Mouse (Mus musculus): ENCODE measurements around the gene Olfr769. TPM values are rescaled to one million over a fixed set of nuclear protein-coding genes. Genes with fewer than 3 reads are reported as not detected.

Olfr769 gene
- total and polyA plus RNA-seq, 2 experiments from 2014 or later: not detected

DNA sequence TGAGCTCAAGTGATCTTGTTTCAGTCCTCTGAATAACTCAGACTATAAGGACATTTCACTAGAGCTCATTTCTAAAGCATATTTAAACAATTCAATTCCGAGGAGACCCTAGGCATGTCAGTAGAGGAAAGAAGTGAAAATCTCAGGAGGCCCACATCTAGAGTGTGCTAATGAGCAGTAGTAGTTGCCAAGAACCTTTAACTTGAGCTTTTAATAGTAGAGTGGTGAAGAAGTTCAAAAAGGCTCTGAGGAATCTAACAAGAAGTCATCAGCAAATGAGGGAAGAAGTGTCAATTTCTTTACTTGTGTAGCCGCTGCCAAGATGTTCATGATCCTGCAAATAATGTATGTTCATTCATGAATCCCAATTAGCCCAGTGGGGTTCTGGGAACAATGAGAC lies 48.8 kb downstream of the Olfr769 start, which contains the start of gene Olfr766-ps1:
Olfr766-ps1 (minus strand) TSS at position 101 of the 400 bp plus-strand sequence.
- peak; percentile 1 for DNase-seq (ENCODE audit: low spot score)
- WGBS: 76% methylated on average over 2 of the region's 2 CpGs

More for the DNA sequence above, 48.8 kb downstream of the Olfr769 start, which contains the start of gene Olfr766-ps1:
- no peak within 1 kb of the TSS for H3K4me3 ChIP-seq (ENCODE audit: low read depth, low read length)
- H3K9ac ChIP-seq (replicated peaks; ENCODE audit: low read length, poor library complexity, severe bottlenecking): no peak within 1 kb of the TSS
- H3K36me3 ChIP-seq (ENCODE audit: insufficient read depth, low read length): no peaks in the 10 kb centered on the region
- H3K9me3 ChIP-seq (ENCODE audit: low read length): no peaks in the 10 kb centered on the region
- no peaks in the 10 kb centered on the region for H3K4me1 ChIP-seq (ENCODE audit: insufficient read depth, low read length)
- no peak within 1 kb of the TSS for H3K27ac ChIP-seq (ENCODE audit: low read depth, low read length)
- no peaks in the 10 kb centered on the region for H3K27me3 ChIP-seq (ENCODE audit: insufficient read depth, low read length)
- ATAC-seq (ENCODE audit: low FRiP score): no peak
- TF ChIP-seq CTCF (IDR thresholded peaks at IDR 0.05): no peak
- no peak within 1 kb of the TSS for H3K4me2 ChIP-seq (ENCODE audit: low read depth, low read length, poor library complexity, severe bottlenecking)

Other genes starting within 250 kb of the Olfr769 start
- 16.9 and 22.4 TPM in 2 replicates for gene Gdf11, start 226.1 kb downstream of the Olfr769 start, total RNA-seq (2014; rRNA removed)
- 6.5 and 7.5 TPM in 2 replicates for gene Gdf11, start 226.1 kb downstream of the Olfr769 start, polyA plus RNA-seq (2015; fragmentation: Nextera tagmentation; extraction: Ambion mirVana)
- gene Cd63, start 216.9 kb downstream of the Olfr769 start, total RNA-seq (2014; rRNA removed): 16.6 and 28.6 TPM in 2 replicates
- gene Cd63, start 216.9 kb downstream of the Olfr769 start, polyA plus RNA-seq (2015; fragmentation: Nextera tagmentation; extraction: Ambion mirVana): 231 and 238 TPM in 2 replicates
- gene Rdh5, start 195.0 kb downstream of the Olfr769 start, total RNA-seq (2014; rRNA removed): 8.8 and 10.5 TPM in 2 replicates
- gene Rdh5, start 195.0 kb downstream of the Olfr769 start, polyA plus RNA-seq (2015; fragmentation: Nextera tagmentation; extraction: Ambion mirVana): 8.8 and 10.8 TPM in 2 replicates
- gene Bloc1s1, start 193.8 kb downstream of the Olfr769 start, total RNA-seq (2014; rRNA removed): 87.8 and 100 TPM in 2 replicates
- 240 and 265 TPM in 2 replicates for gene Bloc1s1, start 193.8 kb downstream of the Olfr769 start, polyA plus RNA-seq (2015; fragmentation: Nextera tagmentation; extraction: Ambion mirVana)
- 18.9 and 23.3 TPM in 2 replicates for gene Itga7, start 184.0 kb downstream of the Olfr769 start, total RNA-seq (2014; rRNA removed)
- gene Itga7, start 184.0 kb downstream of the Olfr769 start, polyA plus RNA-seq (2015; fragmentation: Nextera tagmentation; extraction: Ambion mirVana): 13.6 and 14.0 TPM in 2 replicates
- not detected in 2 replicates for gene Mettl7b, start 156.9 kb downstream of the Olfr769 start, total RNA-seq (2014; rRNA removed)
- gene Mettl7b, start 156.9 kb downstream of the Olfr769 start, polyA plus RNA-seq (2015; fragmentation: Nextera tagmentation; extraction: Ambion mirVana): not detected in 2 replicates
- not detected in 2 replicates for gene Olfr9, start 128.4 kb downstream of the Olfr769 start, total RNA-seq (2014; rRNA removed)
- gene Olfr9, start 128.4 kb downstream of the Olfr769 start, polyA plus RNA-seq (2015; fragmentation: Nextera tagmentation; extraction: Ambion mirVana): not detected in 2 replicates
- gene Olfr763, start 107.1 kb downstream of the Olfr769 start, total RNA-seq (2014; rRNA removed): not detected in 2 replicates
- gene Olfr763, start 107.1 kb downstream of the Olfr769 start, polyA plus RNA-seq (2015; fragmentation: Nextera tagmentation; extraction: Ambion mirVana): not detected in 2 replicates
- gene Olfr764-ps1, start 78.0 kb downstream of the Olfr769 start, total RNA-seq (2014; rRNA removed): not detected in 2 replicates
- gene Olfr764-ps1, start 78.0 kb downstream of the Olfr769 start, polyA plus RNA-seq (2015; fragmentation: Nextera tagmentation; extraction: Ambion mirVana): not detected in 2 replicates
- not detected in 2 replicates for gene Olfr765, start 67.9 kb downstream of the Olfr769 start, total RNA-seq (2014; rRNA removed)
- not detected in 2 replicates for gene Olfr765, start 67.9 kb downstream of the Olfr769 start, polyA plus RNA-seq (2015; fragmentation: Nextera tagmentation; extraction: Ambion mirVana)
- not detected in 2 replicates for gene Olfr766-ps1, start 48.9 kb downstream of the Olfr769 start, total RNA-seq (2014; rRNA removed)
- not detected in 2 replicates for gene Olfr766-ps1, start 48.9 kb downstream of the Olfr769 start, polyA plus RNA-seq (2015; fragmentation: Nextera tagmentation; extraction: Ambion mirVana)
- not detected in 2 replicates for gene Olfr767, start 35.0 kb downstream of the Olfr769 start, total RNA-seq (2014; rRNA removed)
- gene Olfr767, start 35.0 kb downstream of the Olfr769 start, polyA plus RNA-seq (2015; fragmentation: Nextera tagmentation; extraction: Ambion mirVana): not detected in 2 replicates
- not detected in 2 replicates for gene Olfr768, start 18.5 kb downstream of the Olfr769 start, total RNA-seq (2014; rRNA removed)
- gene Olfr768, start 18.5 kb downstream of the Olfr769 start, polyA plus RNA-seq (2015; fragmentation: Nextera tagmentation; extraction: Ambion mirVana): not detected in 2 replicates
- not detected in 2 replicates for gene Olfr770, start 21.1 kb upstream of the Olfr769 start, total RNA-seq (2014; rRNA removed)
- gene Olfr770, start 21.1 kb upstream of the Olfr769 start, polyA plus RNA-seq (2015; fragmentation: Nextera tagmentation; extraction: Ambion mirVana): not detected in 2 replicates
- gene Olfr771, start 46.9 kb upstream of the Olfr769 start, total RNA-seq (2014; rRNA removed): not detected in 2 replicates
- gene Olfr771, start 46.9 kb upstream of the Olfr769 start, polyA plus RNA-seq (2015; fragmentation: Nextera tagmentation; extraction: Ambion mirVana): not detected in 2 replicates
- gene Olfr772, start 60.1 kb upstream of the Olfr769 start, total RNA-seq (2014; rRNA removed): not detected in 2 replicates
- gene Olfr772, start 60.1 kb upstream of the Olfr769 start, polyA plus RNA-seq (2015; fragmentation: Nextera tagmentation; extraction: Ambion mirVana): not detected in 2 replicates
- not detected in 2 replicates for gene Olfr773, start 69.6 kb upstream of the Olfr769 start, total RNA-seq (2014; rRNA removed)
- not detected in 2 replicates for gene Olfr773, start 69.6 kb upstream of the Olfr769 start, polyA plus RNA-seq (2015; fragmentation: Nextera tagmentation; extraction: Ambion mirVana)
- not detected in 2 replicates for gene Olfr774, start 118.3 kb upstream of the Olfr769 start, total RNA-seq (2014; rRNA removed)
- not detected in 2 replicates for gene Olfr774, start 118.3 kb upstream of the Olfr769 start, polyA plus RNA-seq (2015; fragmentation: Nextera tagmentation; extraction: Ambion mirVana)
- gene Olfr775, start 130.6 kb upstream of the Olfr769 start, total RNA-seq (2014; rRNA removed): not detected in 2 replicates
- not detected in 2 replicates for gene Olfr775, start 130.6 kb upstream of the Olfr769 start, polyA plus RNA-seq (2015; fragmentation: Nextera tagmentation; extraction: Ambion mirVana)
- gene Olfr776, start 141.3 kb upstream of the Olfr769 start, total RNA-seq (2014; rRNA removed): not detected in 2 replicates
- gene Olfr776, start 141.3 kb upstream of the Olfr769 start, polyA plus RNA-seq (2015; fragmentation: Nextera tagmentation; extraction: Ambion mirVana): not detected in 2 replicates
- not detected in 2 replicates for gene Olfr777, start 153.6 kb upstream of the Olfr769 start, total RNA-seq (2014; rRNA removed)
- gene Olfr777, start 153.6 kb upstream of the Olfr769 start, polyA plus RNA-seq (2015; fragmentation: Nextera tagmentation; extraction: Ambion mirVana): not detected in 2 replicates
- not detected in 2 replicates for gene Olfr780, start 200.3 kb upstream of the Olfr769 start, total RNA-seq (2014; rRNA removed)
- not detected in 2 replicates for gene Olfr780, start 200.3 kb upstream of the Olfr769 start, polyA plus RNA-seq (2015; fragmentation: Nextera tagmentation; extraction: Ambion mirVana)
- not detected in 2 replicates for gene Olfr781, start 211.0 kb upstream of the Olfr769 start, total RNA-seq (2014; rRNA removed)
- not detected in 2 replicates for gene Olfr781, start 211.0 kb upstream of the Olfr769 start, polyA plus RNA-seq (2015; fragmentation: Nextera tagmentation; extraction: Ambion mirVana)
- not detected in 2 replicates for gene Olfr782, start 231.0 kb upstream of the Olfr769 start, total RNA-seq (2014; rRNA removed)
- not detected in 2 replicates for gene Olfr782, start 231.0 kb upstream of the Olfr769 start, polyA plus RNA-seq (2015; fragmentation: Nextera tagmentation; extraction: Ambion mirVana)

Measured in midbrain, postnatal 0 days (tissue).